Mouse (Mus musculus) erythroblast, embryonic 14.5 days (primary cell): ENCODE results near the gene Gm9833.

Experiments
- GATA1 ChIP-seq: IDR thresholded peaks from 2 replicates; pipeline ENCODE4 v1.6.1; 2012; ENCODE audit warnings: low read length, inconsistent platforms, mixed read lengths
- TAL1 ChIP-seq: IDR thresholded peaks from 3 replicates; pipeline ENCODE4 v1.6.1; 2012; ENCODE audit warnings: low read length, inconsistent platforms, mixed read lengths

GRCm38 (mm10) chr3:10116531-10116930 lies 28.6 kb downstream of the Gm9833 start:
- TF ChIP-seq GATA1, result no peak
- no peak for TF ChIP-seq TAL1
